Mouse (Mus musculus): ENCODE results near the gene Nme3.
"Not testable (repeated sequence)": the region's sequence is repeated elsewhere in the genome, so short reads cannot be mapped to it uniquely, and the experiment has no call there.

The Nme3 gene

DNA sequence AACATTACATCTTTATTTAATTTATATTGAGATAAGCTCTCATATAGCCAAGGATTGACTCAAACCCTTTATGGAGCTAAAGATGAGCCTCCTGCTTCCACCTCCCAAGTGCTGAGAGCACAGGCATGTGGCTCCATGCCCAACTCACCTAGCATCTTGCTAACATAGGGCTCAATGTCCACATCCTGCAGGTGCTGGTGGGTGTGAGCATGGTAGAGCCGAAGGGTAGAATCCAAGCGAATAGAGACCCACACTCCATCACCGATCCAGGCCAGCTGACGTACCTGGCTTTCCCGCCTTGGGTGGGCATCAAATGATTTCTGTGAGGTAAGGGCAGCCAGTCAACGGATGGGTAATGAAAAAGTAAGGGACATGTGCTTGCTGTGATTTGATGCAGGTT is 3.7 kb downstream of the Nme3 start:
- in situ Hi-C loops (cut with MseI, MboI) = no loop called here

DNA sequence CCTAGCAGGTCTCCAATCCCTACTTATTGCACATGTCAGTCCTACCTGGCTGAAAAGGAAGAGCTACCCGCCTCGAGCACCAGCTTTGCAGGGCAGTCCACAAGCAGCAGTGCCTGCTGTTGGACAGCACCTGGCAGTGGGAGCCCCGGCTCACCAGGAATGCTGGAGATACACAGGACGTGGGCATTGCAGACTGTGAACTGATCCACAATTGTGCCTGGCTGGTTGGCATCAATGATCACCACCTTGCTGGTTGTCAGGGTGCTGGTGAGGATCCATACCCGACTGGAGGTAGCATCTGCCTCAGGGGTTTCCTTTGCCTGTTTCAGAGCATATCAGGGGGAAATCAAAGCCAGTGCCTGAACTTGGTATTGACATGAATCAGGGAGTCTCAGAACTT is 5.8 kb downstream of the Nme3 start:
- in situ Hi-C loops (cut with MseI, MboI) = no loop called here

DNA sequence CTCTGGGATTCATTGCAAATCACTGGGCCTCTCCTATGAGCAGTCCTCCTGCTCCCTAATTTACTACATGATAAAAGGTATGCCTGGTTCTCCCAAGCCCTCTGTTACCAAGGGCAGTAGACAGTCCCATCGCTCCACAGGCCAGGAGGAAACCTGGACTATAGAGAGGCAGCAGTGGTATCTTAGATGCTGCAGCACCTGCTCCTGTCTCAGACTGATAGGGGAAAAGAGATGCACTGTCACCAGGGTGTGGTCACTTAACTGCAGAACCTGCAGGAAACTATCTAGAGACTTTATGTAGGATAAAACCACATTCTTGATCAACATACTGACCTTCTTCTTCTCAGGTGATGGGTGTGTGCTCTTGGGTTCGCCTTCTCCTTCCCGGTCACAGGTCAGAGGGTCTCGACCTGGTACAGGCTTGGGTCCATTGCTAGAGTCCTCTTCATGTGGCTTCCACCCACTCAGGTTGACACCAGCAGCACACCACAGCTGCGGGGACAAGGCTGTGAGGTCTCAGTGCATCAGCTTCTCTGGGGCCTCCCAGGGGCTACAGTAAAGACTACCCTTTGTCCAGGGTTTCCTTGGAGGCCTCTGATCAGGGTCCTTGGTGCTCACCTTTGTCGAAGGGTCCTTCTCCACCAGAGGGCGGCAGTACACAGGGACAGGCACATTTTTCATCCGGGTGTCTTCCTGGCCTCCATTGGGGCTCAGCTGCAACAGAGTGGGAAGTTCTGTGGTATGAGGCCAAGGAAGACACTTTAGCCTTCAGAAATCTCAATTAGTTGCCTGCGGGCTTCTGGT is 6.6 kb downstream of the Nme3 start:
- in situ Hi-C loops (cut with MseI, MboI) = no loop called here

DNA sequence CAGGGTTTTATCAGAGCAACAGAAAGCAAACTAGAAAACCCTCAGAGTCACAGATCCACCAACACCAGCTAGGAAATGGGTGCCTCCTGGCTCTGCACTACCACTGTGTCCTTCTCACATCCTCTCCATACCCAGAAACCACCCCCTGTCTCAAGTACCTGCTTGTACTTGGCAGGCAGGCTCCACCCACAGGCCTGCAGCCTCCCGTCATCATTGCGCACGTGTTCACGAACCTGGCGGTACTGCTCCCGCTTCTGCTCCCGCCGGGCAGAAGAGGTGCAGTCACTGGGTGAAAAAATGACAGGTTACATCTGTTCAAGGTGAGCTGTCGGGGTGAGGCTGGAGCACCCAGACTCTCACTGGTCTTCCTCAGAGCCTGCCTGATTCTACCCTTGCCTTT is 7.5 kb downstream of the Nme3 start:
- in situ Hi-C loops (cut with MseI, MboI) = no loop called here

DNA sequence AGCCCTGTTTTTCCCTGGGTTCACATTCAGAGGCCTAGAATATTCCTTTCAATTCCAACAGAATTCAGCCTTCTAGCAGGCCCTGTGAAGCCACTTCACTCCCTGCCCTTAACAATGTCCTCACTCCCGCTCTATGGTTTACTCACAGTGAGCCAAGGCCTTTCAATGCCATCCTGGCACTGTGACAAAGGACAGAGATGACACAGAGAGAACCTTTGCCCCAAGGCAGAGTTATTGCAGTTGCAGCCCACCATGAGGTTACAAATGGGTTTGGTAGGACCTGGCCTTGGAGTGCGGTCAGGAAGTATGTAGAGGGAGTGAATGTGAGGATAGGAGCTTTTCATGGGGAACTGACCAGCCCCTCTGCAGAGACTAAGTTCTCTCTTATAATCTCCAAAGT is 11.3 kb downstream of the Nme3 start:
- in situ Hi-C loops (cut with MseI, MboI) = no loop called here

DNA sequence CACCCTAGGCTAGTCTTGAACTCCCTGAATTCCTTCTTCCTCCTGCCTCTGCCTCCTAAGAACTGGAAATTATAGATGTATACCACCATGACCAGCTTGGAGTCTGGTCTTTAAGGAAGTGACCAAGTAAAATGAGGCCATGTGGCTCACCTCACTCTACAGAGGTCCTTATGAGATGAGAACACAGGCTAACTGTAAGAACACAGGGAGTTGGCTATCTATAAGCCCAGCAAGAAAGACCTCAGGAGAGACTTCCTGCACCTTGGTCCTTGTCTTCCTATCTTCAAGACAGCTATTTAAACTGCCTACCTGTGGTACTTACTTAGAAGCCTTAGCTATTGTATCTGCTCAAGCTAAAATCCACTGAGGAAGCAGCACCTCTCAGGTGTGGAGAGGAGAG is 17.7 kb downstream of the Nme3 start:
- in situ Hi-C loops (cut with MseI, MboI) = no loop called here

DNA sequence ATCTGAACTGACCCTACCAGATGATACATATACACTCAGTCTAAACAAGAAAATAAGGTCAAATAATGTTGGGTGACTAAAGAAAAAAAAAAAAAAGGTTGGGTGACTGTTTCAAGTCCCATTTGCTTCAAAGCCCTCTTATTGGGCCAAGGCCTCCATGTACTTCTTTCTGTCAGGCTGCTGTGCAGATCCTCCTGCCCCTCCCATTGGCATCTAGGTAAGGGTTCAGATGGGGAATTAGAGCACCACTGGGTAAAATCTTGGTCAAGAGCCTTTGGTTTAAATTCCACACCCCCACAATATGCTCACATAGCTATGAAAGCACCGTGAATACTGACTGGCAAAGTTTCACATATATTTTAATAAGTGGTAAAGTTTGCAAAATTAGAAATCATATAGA is 26.9 kb downstream of the Nme3 start:
- in situ Hi-C loops (cut with MseI, MboI) = no loop called here

DNA sequence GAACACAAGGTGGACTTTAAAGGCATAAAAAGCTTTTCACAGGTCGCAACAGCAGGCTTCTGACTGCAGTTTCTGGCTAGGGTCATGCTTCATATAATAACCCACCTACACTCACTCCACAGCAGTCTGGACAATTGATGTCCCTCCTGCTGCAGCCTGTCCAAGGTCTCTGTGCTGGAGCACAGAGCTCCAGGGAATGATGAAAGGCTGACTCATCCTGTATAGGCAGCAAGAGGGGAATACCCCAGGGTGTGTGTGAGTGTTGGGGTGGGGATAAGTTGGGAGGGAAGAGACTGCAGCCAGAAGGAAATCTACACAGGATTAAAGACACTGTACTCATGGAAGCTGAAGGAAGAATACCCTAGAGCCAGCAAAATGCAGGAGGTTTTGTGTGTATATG is 33.2 kb downstream of the Nme3 start:
- in situ Hi-C loops (cut with MseI, MboI) = no loop called here

DNA sequence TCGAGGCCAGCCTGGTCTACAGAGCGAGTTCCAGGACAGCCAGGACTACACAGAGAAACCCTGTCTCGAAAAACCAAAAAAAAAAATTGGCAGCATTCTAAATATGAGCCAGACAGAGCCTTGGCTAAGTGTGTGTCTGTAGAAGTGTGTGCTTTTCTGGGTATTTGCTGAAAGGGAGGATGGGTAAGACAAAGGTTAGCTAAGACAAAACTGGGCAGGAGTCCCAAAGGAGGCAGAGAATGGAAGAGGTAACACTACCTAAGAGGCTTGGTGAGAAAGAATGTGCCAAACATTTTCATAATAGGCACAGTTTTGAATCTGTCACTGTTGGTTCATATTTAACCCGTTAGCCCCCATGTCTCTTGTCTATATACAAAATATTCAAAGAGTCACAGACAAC is 36.1 kb downstream of the Nme3 start:
- in situ Hi-C loops (cut with MseI, MboI) = no loop called here

DNA sequence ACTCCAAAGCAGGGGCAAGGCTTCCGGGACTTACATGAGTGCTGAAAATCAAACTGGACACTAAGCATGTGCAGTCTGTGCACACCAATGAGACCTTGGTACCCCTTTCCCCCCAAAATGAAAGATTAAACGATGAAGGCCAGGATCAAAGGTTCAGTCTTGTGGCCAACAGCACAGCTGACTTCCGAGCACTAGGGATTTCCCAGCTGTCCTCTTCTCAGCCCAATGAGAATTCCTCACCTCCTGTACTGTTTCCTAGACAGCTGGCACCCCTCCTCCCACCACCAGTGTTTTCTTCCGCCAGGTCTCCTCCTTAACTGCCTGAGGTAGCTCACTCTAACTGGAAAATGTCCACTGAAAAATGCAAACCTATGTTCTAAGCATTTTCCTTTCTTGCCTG is 36.9 kb downstream of the Nme3 start:
- in situ Hi-C loops (cut with MseI, MboI) = no loop called here

DNA sequence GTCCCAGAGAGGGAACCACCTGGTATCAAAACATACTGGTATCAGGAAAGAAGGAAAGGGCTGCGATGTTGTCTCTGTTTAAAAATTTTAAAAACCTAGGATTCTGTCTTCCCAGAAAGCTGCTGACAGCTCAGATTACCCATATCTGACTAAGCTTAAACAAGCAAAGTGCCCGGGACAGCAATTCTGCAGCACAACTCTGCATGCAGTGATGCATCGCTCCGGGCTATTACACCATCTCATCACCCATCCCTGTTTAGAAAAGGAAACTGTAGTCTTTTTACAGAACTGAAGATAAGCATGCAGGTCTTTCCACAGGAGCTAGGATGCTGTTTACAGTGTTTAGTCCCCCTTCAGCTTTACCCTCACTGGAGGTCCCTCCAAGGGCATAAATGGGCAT is 38.6 kb downstream of the Nme3 start:
- in situ Hi-C loops (cut with MseI, MboI) = no loop called here

DNA sequence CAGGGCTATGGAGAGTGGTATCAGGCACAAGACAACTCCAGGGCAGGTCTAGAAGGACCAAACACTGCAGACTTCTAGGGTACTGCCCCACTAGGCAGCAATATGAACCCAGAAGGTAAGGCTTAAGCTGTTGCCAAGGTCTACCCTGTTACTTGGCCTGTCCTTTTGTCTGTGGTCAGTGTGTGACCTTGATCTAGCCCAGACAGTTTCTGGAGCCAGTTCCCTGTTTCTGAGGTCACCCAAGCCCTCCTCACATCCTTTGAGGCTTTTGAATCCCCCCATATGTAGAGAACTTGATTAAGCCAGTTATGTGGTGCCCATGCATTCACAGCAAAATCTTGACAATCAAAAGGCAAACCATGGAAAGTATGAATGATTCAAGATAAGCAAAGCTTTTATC is 39.4 kb downstream of the Nme3 start:
- in situ Hi-C loops (cut with MseI, MboI) = no loop called here

DNA sequence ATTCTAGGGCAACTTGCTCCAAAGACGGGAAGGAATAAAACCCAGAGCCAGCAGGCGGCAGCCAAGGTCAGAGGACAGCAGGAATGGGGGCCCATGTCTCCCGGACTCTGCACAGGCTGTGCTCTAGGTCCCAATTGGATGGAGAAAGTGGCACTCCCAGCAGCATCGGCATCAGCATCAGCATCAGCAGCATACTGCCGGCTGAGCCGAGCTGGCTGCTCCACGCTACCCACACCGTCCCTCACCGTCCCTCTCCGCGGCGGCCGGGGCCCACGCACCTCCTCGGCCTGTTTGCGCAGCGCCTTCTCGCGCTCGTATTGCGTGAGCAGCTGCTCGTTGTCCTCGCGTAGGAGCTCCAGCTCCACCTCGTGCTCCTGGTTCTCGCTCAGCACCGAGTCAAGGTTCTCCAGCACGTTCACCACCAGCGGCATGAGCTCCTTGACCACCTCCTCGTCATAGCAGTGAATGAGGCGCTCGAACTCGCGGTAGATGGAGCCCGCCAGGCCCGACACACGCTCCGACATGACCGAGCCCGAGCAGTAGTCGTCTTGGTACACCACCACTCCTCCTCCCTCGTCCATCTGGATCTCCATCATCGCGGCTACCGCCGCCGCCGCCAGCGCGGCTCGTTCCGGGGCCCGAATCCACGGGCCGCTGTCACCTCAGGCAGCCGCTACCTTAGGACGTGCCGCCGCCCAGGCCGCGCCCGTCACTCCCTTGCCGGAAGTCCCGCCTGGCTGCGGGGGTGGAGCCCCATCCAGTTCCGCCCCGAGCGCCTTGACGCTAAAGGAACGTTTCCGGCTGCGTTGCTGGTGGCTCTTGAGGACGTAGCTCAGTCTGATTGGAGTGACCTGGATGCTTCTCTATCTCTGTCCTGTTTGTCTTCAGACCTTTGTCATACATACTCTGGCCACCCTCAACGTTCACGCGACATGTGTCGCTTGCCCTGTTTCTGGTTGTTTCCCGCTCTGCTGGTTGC is 40.2 kb downstream of the Nme3 start, which contains the start of gene Mapk8ip3:
Gene Mapk8ip3, minus strand, starts transcription at position 719 of the 979 bp plus-strand sequence.
- in situ Hi-C loops (cut with MseI, MboI) = no loop called here

DNA sequence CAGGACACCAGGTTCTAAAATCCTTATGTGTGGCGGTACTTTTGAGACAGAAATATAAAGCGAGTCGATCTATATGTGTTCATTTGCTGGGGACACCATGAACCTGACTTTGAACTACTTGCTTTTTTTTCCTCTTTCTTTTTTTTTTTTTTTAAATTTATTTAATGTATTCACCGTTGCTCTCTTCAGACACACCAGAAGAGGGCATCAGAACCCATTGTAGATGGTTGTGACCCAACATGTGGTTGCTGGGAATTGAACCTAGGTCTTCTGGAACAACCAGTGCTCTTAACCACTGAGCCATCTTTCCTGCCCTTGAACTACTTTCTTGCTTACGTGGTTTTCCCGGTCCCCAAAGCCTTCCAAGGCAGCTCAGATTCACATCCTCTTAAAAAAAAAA is 41.0 kb downstream of the Nme3 start:
- in situ Hi-C loops (cut with MseI, MboI) = no loop called here

DNA sequence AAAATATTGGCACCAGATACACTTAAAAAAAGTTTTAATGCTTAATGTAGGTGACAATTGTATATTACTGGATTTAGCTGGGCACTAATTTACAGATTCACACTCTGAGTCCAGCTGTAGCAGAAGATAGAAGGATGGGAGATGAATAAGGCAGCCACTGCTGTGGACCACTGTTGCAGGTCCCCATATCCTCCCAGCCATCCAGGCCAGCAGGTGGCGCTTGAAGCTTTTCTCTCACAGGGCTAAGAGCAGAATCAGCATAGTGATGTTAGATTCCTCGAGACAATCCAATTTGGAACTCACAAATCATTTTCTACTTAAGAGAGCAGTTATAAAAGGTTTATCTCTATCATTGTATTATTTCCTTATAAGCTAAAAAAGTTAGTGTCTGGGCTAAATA is 46.2 kb downstream of the Nme3 start:
- in situ Hi-C loops (cut with MseI, MboI) = not testable (repeated sequence)

DNA sequence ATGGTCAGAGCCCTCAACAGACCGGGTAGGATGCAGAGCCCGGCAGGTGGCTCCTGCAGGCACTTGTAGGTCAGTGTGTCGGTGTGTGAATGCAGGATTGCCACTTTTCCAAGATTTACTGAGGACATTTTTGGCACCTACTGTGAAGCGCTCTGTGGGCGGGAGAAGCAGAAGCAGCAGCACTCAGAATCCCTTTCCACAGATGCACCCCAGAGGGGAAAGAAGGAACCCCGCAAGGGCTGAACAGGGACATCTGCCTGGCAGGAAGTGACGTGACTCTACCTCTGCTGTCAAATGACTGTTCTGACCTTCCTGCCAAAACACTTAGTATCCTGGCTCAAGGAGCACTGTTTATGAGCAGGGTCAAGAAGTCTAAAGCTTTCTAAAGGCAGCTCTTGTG is 46.7 kb downstream of the Nme3 start:
- in situ Hi-C loops (cut with MseI, MboI) = no loop called here

DNA sequence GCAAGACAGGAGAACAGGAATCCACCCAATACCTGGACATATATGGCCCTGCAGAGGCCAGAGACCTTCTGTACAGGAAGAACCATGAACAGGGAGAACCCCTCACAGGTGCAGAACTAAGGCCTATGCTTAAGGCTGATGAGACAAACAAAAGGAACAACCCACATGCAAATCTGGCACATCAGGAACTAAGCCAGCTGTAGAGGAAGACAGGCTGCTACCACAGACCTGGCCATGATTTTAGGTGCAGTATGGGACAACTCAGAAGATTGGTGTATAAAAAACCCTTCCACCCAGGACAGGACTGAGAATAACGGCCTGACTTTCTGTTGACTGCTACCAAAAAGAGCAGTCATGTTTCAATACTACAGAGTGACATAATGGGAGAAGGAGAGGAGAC is 47.3 kb downstream of the Nme3 start:
- in situ Hi-C loops (cut with MseI, MboI) = not testable (repeated sequence)

Data from mouse trophoblast stem cell (cell line).